In the genomic region with DNA sequence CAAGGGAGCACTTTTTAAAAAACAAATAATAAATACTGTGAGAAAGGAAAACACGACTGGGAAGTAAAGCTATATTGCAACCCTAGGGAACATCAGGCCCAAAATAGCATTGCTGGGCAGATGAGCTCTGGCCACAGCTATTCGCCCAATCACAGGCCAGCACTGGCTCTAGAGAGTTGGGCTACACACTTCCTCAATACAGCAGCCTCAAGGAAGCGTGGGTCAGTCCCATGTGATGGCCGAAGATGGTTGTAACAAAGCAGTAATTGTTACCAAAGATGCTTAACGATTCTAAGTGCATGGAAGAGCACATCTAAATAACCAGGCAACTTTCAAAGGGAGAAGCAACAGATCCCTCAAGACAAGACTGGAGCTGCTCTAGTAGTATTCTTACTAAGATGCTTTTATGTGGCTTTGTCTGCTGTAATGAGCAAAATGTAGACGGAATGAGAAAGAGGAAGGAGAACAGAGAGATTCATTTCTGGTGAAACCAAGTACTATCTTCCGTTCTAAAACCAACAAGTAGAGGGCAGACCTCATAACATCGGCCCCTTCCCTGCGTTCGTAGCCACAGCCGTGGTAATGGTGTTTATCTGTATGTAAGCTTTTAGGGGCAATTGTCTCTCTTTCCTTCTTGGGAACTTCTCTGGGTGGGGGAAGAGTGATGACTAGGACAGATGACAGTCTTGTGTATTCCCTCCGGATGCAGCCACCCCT, we compare ENCODE assay signal across 9 mouse cellular contexts. TPM values are rescaled to one million over a fixed set of nuclear protein-coding genes. Genes with fewer than 3 reads are reported as not detected.
DNase-seq lines count a peak whose midpoint lies in the region; ATAC-seq and TF ChIP-seq lines count a peak whose summit lies in the region.
"Had no signal": no experiment of that assay in that cellular context is flagged by ENCODE, and none has a peak within 500 bp of the region (broad histone marks: within the 10 kb centered on the region; RNA-seq: fewer than 3 reads in every experiment).

No protein-coding gene starts in this region.

- 59% methylated on average over 12 of the region's 12 CpGs for WGBS in intestine, postnatal 0 days
- WGBS in neural tube, embryonic 15.5 days = 49% methylated on average over 12 of the region's 12 CpGs

- peak; percentile 14; the same call in 1 of the 2 replicates for TF ChIP-seq CTCF in gastrocnemius, adult 2 months (IDR thresholded peaks at IDR 0.05)
- TF ChIP-seq CTCF in intestine, postnatal 0 days (IDR thresholded peaks at IDR 0.05; ENCODE audit: low read depth) = 0 out of 2 replicates have a peak, but pooled peaks have one; percentile 18

- H3K4me1 ChIP-seq in intestine, postnatal 0 days (replicated peaks; ENCODE audit: control insufficient read depth, insufficient read depth, low read length) = no peaks in the 10 kb centered on the region; the same call in 1 of the 2 replicates
- peaks cover 54% of the 10 kb centered on the region for H3K4me1 ChIP-seq in neural tube, embryonic 15.5 days

- intact Hi-C loops in gastrocnemius, adult 2 months (cut with DNase I) = no loop called here

- 0 out of 2 replicates have a peak, but pooled peaks cover 6% of the 10 kb centered on the region for H3K27me3 ChIP-seq in intestine, postnatal 0 days (replicated peaks; ENCODE audit: control insufficient read depth, insufficient read depth, low read length)
- 0 out of 2 replicates have a peak, but pooled peaks cover 4% of the 10 kb centered on the region for H3K27me3 ChIP-seq in neural tube, embryonic 15.5 days (replicated peaks)
- H3K27me3 ChIP-seq: Patski had no signal

- H3K9me3 ChIP-seq in intestine, postnatal 0 days (ENCODE audit: control insufficient read depth) = no peaks in the 10 kb centered on the region
- no peaks in the 10 kb centered on the region for H3K9me3 ChIP-seq in neural tube, embryonic 15.5 days (replicated peaks)

- H3K4me3 ChIP-seq in gastrocnemius, adult 2 months = peak overlapping the region; percentile 97
- no peak overlapping the region for H3K4me3 ChIP-seq in intestine, postnatal 0 days (ENCODE audit: low read depth, low read length)
- H3K4me3 ChIP-seq in neural tube, embryonic 15.5 days (replicated peaks) = peak overlapping the region; percentile 90

- H3K36me3 ChIP-seq in intestine, postnatal 0 days (ENCODE audit: control insufficient read depth, insufficient read depth) = no peaks in the 10 kb centered on the region
- no peaks in the 10 kb centered on the region for H3K36me3 ChIP-seq in neural tube, embryonic 15.5 days

- peak; percentile 81 for DNase-seq in gastrocnemius, adult 2 months
- no peak for DNase-seq in gastrocnemius, postnatal 10 days
- peak; percentile 84 for DNase-seq in CD4-positive helper T cell, adult 2 months (ENCODE audit: low read depth, low spot score)
- DNase-seq in heart, adult 18-20 months = peak; percentile 56 to 81
- DNase-seq in cerebellum, adult 9-10 months = no peak
- no peak for DNase-seq in layer of hippocampus, adult 11-12 months (ENCODE audit: low spot score)

- no peak overlapping the region for H3K9ac ChIP-seq in intestine, postnatal 0 days (ENCODE audit: low read depth, low read length)
- peak overlapping the region; percentile 82; the same call in 1 of the 2 replicates for H3K9ac ChIP-seq in neural tube, embryonic 15.5 days (replicated peaks)

- ATAC-seq in intestine, postnatal 0 days = no peak
- ATAC-seq in neural tube, embryonic 15.5 days (ENCODE audit: low FRiP score) = no peak
- ATAC-seq: Patski had no signal

- peak overlapping the region; percentile 98 for H3K27ac ChIP-seq in gastrocnemius, adult 2 months
- no peak overlapping the region for H3K27ac ChIP-seq in intestine, postnatal 0 days (ENCODE audit: low read depth, low read length)
- peak overlapping the region; percentile 94 for H3K27ac ChIP-seq in neural tube, embryonic 15.5 days (replicated peaks)

- peak overlapping the region; percentile 97; the same call in 1 of the 2 replicates for H3K4me2 ChIP-seq in intestine, postnatal 0 days (replicated peaks; ENCODE audit: low read depth)
- H3K4me2 ChIP-seq in neural tube, embryonic 15.5 days = peak overlapping the region; percentile 80

RNA-seq across cellular contexts. Expression of gene Rasa3, which starts 3.0 kb away (rescaled TPM):
- total RNA-seq in gastrocnemius, adult 2 months (2021) = 10 to 100 TPM in 1 of 2 experiments, 1 to 10 TPM in 1; 5.9 to 10.5 TPM
- total RNA-seq in gastrocnemius, postnatal 10 days (2021) = 10 to 100 TPM; 20.4 to 34.0 TPM
- 10 to 100 TPM; 11.2 to 14.0 TPM for total RNA-seq in heart, adult 18-20 months (2021)
- 9.8 and 9.9 TPM in 2 replicates for polyA plus RNA-seq in intestine, postnatal 0 days (2015; fragmentation: Nextera tagmentation; extraction: Ambion mirVana)
- 38.8 and 39.3 TPM in 2 replicates for polyA plus RNA-seq in neural tube, embryonic 15.5 days (2015; fragmentation: Nextera tagmentation; extraction: Ambion mirVana)

RNA-seq across cellular contexts. Expression of gene Cfap97d2, which starts 31.2 kb away (rescaled TPM):
- total RNA-seq in gastrocnemius, adult 2 months (2021) = not detected
- total RNA-seq in gastrocnemius, postnatal 10 days (2021) = not detected
- total RNA-seq in heart, adult 18-20 months (2021) = under 1 TPM in 1 of 2 experiments, not detected in 1; 0.26 TPM
- polyA plus RNA-seq in intestine, postnatal 0 days (2015; fragmentation: Nextera tagmentation; extraction: Ambion mirVana) = not detected in 2 replicates
- polyA plus RNA-seq in neural tube, embryonic 15.5 days (2015; fragmentation: Nextera tagmentation; extraction: Ambion mirVana) = 0.83 and 1.4 TPM in 2 replicates
- polyA plus RNA-seq: Patski had no signal

Comparison
In these comparisons a context has a peak if more than half of its experiments do, and no peak if none do; other contexts are left out.
1. DNase-seq: peak in gastrocnemius, adult 2 months (single experiment), CD4-positive helper T cell, adult 2 months (single experiment) and heart, adult 18-20 months (2 of 2); none in gastrocnemius, postnatal 10 days (single experiment), cerebellum, adult 9-10 months (single experiment) and layer of hippocampus, adult 11-12 months (single experiment).